Mouse (Mus musculus) T-helper 17 cell (primary cell): Measurements from ENCODE around the gene Lsm7.

Experiments used
- in situ Hi-C, 2 experiments: fragments of 300-600 bp; cut with MboI, MseI; formaldehyde crosslinking; loops; 1 replicate in 1 of 2; 2 replicates in 1 of 2; pipeline ENCODE4 v1.15.1; 2025; ENCODE audit warnings: high pct_unique_total_duplicates in 2 of 2

Gene Lsm7

DNA sequence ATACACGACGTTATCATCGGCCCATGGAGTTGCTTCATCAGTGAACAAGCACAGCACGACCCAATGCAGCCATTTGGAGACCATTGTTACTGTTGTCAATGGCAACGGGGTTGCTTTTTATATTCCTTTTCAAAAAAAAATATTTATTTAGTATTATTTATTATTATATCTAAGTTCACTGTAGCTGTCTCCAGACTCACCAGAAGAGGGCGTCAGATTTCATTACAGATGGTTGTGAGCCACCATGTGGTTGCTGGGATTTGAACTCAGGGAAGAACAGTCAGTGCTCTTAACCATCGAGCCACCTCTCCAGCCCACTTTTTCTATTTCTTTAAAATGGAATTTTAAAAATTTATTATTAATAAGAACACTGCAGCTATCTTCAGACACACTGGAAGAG is 40.2 kb downstream of the Lsm7 start:
- in situ Hi-C loops = loop anchor here in 1 of 2 experiments (5.0 kb wide), 2 partner anchors 63 to 178 kb away; no protein-coding TSS in a partner anchor

DNA sequence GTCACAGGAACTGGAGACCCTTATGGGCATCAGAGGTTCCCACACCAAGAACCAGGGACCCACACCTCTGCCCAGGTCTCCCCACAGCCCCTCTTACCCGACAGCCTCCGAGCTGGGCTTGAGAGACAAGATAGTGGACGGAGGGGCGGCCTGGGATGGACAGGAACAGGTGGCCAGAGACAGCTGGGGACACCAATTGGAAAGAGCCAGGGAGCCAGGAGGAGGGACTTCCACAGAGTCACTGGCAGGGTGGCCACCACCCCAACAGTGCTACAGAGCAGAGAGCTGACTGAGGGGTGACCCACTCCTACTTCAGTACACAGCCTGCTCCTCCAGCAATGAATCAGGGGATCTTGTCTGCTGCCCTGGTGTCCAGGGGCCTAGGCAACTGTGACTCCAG is 41.6 kb downstream of the Lsm7 start, which contains the start of gene Jsrp1:
Jsrp1 (minus strand) TSS at position 133 of the 400 bp plus-strand sequence.
- in situ Hi-C loops = loop anchor here in 1 of 2 experiments (5.0 kb wide), 2 partner anchors 64 to 179 kb away; no protein-coding TSS in a partner anchor

DNA sequence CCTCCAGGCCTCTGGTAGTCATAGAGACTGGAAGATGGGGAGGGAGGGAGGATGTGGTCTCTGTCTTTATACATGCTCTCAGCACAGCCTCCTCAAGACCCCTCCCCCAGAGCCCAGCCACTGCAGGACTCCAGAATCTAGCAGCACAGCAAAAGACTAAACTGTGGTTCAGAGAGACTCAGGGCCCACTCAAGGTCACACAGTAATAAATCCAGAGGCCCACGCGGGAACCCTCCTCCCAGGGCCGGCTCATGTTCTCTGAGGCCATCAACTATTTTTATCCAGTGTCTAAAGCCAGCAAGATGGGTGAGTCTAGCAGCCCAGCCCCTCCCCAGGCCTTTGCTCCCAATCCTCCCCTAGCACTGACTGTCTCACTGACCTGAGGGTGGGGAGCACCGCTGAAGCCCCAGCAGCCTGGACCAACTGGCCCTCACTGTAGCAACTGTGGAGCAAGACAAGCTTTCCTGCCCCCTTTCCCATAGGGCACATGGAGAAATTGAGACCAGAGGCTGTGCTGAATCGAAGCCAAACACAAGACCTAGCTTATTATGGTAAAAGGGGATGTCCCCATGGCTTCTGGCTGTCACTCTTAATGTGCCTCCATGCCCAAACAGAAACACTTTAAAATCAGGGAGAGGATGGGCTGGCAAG is 42.5 kb downstream of the Lsm7 start:
- in situ Hi-C loops = loop anchor here in 1 of 2 experiments (5.0 kb wide), 2 partner anchors 65 to 180 kb away; no protein-coding TSS in a partner anchor

DNA sequence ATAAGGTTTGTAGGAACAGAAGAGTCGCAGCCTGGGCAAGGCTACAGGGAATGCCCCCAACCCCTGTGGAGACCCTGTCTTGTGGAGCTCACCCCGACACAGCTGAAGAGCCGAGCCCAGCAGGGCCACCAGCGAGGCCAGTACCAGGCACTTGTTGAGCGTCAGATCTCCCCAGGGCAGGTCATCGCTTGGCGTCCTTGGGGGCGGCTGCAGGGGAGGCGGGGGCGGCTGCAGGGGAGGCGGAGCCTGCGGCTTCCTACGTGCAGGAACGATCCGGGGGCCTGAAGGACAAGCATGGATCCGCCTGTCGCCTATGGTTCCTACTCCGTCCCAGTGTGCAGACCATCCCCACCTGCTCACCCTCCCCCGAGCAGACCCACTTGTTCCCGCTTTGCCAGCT is 44.9 kb downstream of the Lsm7 start:
- in situ Hi-C loops = loop anchor here in 1 of 2 experiments (5.0 kb wide), 2 partner anchors 67 to 182 kb away; no protein-coding TSS in a partner anchor

DNA sequence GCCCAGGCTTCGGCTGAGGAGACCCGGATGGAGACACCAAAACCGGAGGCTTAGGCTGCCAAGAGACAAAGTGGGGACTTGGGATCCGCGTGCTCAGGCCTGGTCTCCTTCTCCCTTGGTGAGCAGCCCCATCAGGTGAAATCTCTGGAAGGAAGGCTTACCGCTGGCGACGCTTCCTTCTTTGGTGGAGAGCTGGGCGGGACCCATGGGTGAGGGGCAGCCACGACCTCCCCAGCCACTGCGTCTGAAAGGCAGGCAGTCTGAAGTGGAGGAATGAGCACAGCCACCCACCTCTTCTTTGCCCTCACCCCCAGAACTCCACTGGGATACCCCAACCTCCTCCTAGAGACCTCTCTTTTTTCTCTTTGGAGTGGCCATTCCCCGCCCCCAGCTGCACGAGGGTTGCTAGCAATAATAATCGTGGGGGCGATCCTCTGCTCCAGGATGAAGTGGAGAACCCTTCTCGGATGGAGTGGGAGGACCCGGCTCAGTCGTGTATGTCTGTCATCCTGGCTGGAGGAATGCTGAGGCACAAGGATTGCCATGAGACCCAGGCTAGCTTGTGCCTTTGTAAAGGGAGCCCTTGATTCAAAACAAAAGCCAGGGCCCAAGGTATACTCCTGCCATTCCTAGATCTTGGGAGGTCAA is 45.9 kb downstream of the Lsm7 start:
- in situ Hi-C loops = loop anchor here in 1 of 2 experiments (5.0 kb wide), 1 partner anchor 188 kb away; no protein-coding TSS in a partner anchor

DNA sequence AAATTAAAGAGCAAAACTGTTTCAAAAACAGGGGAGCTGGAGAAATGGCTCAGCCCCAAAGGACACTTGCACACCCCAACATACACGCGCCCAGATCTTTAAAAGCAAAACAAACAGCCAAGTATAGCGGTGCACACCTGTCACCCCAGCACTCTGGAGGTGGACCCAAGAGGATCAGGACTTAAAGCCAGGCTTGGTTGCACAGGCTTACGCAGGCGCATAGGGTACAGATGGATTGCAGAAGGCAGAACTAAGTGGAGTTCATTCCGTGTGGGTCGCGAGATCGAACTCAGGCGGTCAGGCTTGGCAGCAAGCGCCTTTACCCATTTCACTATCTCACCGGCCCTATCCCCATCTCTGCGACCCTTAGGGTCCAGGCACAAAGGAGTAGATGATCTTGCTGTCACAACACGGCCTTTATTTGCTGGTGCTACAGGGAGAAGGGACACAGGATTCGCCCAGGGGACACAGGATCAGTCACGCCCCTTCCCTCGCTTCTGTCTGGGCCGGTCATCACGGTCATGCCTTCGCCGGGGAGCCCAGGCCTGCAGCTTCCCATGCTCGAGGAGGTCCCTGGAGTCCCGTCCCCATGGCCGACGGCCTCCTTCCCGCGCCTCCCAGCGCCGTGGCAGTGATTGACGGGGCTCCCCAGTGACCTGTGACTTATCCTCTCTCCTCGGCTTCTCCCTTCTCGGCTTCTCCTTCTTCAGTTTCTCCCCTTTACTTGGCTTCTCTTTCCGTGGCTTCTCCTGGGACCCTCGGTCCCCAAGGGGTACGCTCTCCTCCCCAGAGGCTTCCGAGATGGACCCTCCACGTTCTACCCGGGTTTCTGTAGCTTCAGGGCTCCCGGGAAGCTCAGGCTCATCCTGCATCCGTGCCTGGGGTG is 46.7 kb downstream of the Lsm7 start:
- in situ Hi-C loops = loop anchor here in 1 of 2 experiments (5.0 kb wide), 1 partner anchor 189 kb away; no protein-coding TSS in a partner anchor

DNA sequence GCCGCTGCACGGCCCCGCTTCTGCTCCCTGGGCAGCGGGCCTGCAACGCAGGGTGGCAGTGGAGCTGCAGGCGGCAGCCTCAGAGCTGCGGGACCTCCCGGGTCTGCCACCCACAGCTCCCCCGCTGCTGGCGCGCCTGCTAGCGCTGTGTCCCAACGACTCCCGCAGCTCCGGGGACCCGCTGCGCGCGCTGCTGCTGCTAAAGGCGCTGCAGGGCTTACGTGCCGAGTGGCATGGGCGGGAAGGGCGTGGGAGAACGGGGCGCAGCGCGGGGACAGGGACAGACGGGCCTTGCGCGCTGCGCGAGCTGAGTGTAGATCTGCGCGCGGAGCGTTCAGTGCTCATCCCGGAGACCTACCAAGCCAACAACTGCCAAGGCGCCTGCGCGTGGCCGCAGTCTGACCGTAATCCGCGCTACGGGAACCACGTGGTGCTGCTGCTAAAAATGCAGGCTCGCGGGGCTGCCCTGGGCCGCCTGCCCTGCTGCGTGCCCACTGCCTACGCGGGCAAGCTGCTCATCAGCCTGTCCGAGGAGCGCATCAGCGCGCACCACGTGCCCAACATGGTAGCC is 47.9 kb downstream of the Lsm7 start:
- in situ Hi-C loops = loop anchor here in 1 of 2 experiments (5.0 kb wide), 1 partner anchor 190 kb away; no protein-coding TSS in a partner anchor

DNA sequence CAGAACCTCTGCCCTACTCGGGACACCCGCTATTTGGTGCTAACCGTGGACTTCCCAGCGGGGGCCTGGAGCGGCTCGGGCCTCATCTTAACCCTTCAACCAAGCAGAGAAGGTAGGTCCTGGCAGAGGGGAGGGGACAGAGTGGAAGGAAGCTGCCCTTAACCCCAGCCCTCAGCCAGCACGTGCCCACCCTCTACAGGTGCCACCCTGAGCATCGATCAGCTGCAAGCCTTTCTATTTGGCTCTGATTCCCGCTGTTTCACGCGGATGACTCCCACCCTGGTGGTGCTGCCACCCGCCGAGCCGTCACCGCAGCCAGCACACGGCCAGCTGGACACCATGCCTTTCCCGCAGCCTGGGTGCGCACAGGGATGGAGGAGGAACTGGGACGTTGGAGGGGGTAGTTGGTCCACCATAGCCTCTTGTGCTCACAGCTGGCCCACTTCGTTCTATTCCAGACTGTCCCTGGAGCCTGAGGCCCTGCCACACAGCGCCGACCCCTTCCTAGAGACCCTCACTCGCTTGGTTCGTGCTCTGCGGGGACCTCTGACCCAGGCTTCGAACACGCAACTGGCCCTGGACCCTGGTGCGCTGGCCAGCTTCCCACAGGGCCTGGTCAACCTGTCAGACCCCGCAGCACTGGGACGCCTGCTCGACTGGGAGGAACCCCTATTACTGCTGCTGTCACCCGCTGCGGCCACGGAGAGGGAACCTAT is 48.5 kb downstream of the Lsm7 start:
- in situ Hi-C loops = loop anchor here in 1 of 2 experiments (5.0 kb wide), 1 partner anchor 191 kb away; no protein-coding TSS in a partner anchor

DNA sequence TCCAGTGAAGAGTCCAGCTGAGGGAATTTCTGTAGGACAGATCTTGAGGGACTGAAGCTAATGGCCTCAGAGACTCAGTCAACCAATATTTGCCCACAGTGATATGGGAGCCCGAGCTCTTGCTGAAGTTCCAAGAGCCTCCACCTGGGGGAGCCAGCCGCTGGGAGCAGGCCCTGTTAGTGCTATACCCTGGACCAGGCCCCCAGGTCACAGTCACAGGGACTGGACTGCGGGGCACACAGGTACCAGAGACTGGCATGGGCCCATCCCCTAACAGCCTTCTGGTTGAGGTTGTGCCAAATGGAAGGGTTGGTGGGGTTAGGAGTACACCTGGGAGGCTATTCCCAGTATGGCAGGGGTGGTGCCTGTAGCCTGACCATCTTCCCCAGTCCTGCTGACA is 49.1 kb downstream of the Lsm7 start:
- in situ Hi-C loops = loop anchor here in 1 of 2 experiments (5.0 kb wide), 1 partner anchor 191 kb away; no protein-coding TSS in a partner anchor

DNA sequence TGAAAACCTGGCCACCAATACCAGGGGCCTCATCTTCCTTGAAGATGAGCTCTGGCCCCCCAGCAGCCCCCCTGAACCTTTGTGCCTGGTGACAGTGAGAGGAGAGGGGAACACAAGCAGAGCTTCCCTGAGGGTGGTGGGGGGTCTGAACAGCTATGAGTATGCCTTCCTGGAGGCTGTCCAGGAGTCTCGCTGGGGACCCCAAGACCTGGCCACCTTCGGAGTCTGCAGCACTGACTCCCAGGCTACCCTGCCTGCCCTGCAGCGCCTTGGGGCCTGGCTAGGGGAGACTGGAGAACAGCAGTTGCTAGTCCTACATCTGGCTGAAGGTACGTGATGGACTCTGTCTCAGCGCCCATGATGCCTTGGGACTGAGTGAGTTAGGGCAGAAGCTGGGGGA is 49.7 kb downstream of the Lsm7 start:
- in situ Hi-C loops = loop anchor here in 1 of 2 experiments (5.0 kb wide), 1 partner anchor 192 kb away; no protein-coding TSS in a partner anchor

DNA sequence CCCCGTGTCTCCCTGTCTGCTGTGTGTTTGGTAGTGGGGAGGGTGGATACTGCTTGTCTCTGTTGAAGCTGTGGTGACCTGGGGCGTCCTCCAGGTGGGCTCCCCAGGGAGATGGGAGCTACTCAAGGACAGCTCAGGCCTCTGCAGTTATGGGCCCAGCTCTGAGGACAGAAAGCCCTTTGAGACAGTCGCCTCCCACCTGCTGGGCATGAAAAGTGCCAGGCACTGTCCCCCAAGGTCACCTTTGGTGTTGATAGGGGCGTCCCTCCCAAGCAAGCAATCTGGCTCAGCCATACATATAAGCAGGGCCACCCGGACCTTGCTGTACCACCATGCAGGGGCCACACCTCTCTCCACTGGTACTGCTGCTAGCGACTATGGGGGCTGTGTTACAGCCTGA is 50.1 kb downstream of the Lsm7 start, which contains the start of gene Amh:
Amh (plus strand) TSS at position 328 of the 400 bp plus-strand sequence.
- in situ Hi-C loops = loop anchor here in 1 of 2 experiments (5.0 kb wide), 1 partner anchor 192 kb away; no protein-coding TSS in a partner anchor

DNA sequence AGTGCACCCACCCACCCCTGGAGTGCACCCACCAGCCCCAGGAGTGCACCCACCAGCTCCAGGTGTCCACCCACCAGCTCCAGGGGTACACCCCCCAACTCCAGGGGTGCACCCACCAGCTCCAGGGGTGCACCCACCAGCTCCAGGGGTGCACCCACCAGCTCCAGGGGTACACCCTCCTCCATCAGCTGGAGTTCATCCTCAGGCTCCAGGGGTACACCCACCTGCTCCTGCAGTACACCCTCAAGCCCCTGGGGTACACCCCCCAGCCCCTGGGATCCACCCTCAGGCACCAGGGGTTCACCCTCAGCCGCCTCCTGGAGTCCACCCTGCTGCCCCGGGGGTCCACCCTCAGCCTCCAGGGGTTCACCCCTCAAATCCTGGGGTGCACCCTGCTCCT is 50.7 kb downstream of the Lsm7 start:
- in situ Hi-C loops = no loop called here

DNA sequence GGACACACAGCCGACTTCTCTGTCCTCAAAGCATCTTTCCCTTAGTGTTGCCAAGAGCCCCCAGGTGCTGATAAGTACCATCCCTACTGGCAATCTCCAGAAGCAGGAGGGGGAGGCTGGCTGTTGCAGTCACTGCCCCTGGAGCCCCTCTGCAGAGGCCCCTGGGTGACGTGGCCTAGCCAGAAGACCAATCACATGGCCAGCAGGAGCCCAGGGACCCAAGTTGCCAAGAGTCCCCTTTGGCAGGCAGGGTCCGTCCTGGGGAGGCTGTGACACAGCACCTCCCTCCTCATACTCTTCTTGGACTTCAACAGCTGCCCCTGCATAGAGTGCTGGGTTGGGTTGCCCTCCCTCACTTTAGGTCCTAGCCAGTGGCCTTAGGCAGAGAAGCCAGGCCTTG is 52.0 kb downstream of the Lsm7 start:
- in situ Hi-C loops = no loop called here
